Mouse (Mus musculus): ENCODE data around the gene Tnnt3.

Gene Tnnt3

DNA sequence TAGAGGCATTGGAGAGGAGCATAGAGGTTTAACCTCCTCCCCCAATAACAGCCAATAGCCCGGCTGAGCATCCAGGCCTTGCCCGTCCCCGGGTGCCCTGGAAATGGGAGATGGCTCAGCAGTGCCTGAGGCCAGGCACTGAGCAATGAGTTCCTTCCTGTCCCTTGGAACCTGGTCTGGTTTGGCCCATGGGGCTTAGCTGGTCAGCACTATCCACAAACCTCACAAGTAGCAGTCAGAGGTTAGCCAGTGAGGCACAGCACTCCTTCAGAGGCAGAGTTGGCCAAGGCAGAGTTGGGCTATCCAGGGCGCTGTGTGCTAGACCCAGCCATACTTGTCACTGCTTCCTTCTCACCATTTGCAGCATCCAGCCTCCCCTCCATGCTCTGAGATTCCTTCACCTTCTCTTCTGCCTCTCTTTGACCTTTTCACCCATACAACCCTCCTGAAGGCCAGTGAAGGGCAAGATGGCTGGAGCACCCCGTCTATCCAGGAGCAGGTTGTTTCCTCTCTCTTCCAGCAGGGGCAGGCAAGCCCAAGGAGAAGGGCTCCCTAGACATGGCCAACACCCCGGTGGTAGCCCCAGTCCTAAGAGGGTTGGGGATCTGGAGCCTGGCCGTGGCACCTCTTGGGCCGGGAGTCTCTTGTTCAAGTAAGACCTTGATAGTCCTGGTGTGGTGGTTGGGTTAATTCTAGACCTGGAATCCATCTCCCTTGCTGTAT lies 56.9 kb downstream of the Tnnt3 start:
- in situ Hi-C loops (cut with MboI; ENCODE audit: unreplicated experiment in 2 of 2), result no loop called here

DNA sequence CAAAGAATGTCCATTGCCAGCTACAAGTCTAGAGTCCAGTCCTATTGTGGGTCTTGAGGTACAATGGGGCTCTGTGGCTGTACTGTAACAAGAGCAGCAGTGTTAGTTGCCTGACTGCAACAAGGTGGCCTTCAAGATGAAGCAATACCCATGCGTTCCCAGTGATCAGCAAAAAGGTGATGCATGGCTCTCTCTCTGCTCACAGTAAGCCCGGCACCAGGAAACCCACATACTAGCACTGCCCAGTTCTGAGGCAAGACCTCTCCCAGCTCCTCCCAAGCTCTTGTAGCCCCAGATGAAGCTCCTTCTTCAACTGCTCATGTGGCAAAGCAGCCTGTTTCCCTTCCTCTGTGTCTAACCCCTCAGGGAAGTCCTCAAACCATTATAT lies 57.4 kb downstream of the Tnnt3 start:
- in situ Hi-C loops (cut with MboI; ENCODE audit: unreplicated experiment in 2 of 2), result no loop called here

DNA sequence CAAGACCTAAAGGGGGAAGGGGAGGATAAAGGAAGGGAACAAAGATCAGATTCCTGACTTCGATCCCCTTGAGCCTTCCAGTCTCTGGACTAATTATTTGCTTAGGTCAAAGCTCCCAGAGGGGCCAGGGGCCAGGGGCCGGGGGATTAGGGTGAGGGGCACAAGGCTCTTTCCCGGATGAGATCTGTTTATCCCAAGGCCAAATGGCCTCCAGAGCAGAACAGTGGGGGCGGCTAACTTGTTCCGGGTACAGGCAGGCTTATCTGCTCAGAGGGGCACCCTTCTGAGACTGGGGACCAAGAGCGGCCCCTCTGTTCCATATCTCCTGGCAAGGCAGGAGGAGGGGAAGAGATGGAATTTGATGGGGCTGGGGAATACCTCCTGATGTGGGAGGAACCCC lies 59.1 kb downstream of the Tnnt3 start:
- in situ Hi-C loops (cut with MboI; ENCODE audit: unreplicated experiment in 2 of 2), result no loop called here

DNA sequence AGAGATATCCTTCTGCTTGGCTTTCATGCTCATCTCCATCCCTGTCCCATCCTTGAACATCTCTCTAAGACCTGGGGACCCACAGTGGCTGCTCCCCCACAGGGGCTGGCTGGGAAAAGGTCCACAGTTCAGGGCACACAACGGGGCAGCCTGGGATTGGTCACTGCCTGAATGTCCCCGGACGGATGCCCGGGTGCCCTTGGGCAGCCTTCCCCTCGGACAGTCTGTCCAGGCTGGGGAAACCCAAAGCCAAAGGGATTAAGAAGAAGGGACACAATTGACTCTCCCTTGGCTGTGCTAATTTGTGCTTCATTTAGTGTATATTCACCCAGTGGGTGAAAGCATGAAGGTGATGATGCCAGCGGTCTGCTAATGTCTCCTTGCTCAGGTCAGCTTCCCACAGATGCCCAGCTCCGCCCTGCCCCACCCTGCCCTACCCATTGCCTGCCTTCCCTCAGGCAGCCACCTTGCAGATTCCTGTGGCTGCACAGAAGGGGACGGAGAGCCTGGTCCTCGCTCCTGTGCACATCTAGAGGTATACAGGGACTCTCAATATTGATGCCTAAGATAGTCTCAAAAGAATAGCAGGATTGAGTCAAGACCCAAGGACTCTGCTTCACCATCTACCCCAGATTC lies 60.0 kb downstream of the Tnnt3 start:
- in situ Hi-C loops (cut with MboI; ENCODE audit: unreplicated experiment in 2 of 2), result no loop called here

DNA sequence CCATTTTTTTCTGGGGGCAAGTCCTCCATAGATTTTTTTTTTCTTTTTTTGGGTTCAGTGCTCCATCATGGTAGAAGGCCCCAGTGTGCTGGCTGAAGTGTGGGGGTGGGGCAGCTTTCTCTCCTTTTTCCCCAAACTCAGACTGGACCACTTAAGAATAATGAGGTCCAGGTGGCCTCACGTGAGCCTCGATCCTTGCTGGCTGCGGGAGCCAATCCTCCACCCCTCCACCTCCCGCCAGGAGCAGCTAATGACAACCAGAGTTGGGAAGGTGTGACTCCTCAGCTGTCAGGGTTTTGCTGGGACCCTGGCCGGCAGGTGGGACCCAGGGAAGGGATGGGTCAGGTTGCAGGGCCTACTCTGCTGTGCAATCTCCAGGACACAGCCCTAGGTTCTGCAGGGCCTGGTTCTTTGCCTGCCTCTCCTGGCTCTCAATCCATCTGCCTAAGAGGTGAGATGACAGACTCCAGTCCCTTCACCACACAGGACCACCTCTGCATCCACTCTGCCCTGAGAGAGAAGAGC lies 61.1 kb downstream of the Tnnt3 start:
- in situ Hi-C loops (cut with MboI; ENCODE audit: unreplicated experiment in 2 of 2), result no loop called here

DNA sequence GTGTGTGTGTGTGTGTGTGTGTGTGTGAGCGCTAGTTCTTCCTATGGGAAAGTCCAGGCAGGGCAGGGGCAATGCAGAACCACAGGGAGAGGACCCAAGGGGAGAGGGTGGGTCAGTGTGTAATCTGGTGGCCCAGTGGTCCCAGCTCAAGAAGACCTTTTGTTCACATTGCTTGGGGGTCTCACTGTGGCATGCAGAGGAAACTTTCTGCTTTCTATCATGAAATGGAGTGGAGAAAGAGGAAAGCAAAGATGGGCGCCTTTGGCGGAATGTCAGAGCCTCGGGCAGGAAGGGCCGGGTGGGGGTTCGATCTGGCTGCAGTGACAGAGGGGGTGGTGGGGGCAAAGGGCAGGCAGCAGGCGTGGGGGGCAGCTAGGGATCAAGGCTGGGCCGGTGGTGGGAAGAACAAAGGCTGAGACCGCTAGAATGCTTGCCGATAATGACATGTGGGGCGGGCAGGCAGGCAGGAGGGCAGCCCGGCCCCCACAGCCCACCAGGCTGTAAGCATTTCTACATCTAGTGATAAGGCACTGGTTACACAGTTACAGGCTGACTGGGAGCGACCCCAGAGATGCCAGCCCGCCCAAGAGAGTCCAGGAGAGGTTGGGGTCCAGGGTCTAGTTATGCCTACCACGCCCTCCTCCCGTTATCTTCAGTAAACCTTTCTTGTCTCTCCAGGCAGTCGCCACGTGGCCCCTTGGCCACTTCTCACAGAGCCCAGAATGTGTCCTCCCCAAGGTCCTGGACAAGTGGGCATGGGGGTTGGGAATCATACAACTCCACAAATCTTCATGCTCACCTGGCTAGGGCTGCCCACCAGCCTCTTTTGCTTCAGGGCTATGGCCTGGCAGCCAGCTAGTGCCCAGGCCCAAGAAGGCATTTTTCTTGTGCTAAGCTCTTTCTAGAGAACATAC lies 62.6 kb downstream of the Tnnt3 start:
- in situ Hi-C loops (cut with MboI; ENCODE audit: unreplicated experiment in 2 of 2), result no loop called here

DNA sequence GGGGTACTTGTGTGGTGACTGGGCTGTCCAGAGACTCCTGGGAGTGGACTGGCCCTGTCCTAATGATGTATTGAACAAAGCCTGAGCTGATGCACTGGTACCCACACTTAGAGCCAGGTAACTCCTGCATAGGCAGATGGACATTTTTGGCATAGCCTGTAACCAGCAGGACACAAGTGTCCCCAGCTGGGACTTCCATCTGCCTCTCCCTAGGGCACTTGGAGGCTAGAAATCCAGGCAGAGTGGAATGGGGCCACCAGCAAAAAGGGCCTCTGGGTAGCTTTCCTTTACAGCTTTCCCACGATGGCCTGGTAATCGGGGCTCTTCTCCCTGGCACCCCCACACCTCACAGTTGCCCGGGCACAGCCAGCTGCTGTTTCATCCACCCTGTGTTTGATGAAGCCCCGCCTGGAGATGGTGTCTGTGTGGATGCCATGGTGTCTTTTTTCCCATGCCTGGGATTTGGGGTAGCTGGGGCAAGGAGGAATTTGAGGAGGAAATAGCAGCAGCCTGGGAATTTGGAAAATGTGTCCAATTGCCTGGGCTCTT lies 63.3 kb downstream of the Tnnt3 start:
- in situ Hi-C loops (cut with MboI; ENCODE audit: unreplicated experiment in 2 of 2), result no loop called here

- in situ Hi-C loops (cut with MboI; ENCODE audit: unreplicated experiment in 2 of 2), result no loop called here
Observed at GRCm38 (mm10) chr7:142563168-142563567, 64.5 kb downstream of the Tnnt3 start.

DNA sequence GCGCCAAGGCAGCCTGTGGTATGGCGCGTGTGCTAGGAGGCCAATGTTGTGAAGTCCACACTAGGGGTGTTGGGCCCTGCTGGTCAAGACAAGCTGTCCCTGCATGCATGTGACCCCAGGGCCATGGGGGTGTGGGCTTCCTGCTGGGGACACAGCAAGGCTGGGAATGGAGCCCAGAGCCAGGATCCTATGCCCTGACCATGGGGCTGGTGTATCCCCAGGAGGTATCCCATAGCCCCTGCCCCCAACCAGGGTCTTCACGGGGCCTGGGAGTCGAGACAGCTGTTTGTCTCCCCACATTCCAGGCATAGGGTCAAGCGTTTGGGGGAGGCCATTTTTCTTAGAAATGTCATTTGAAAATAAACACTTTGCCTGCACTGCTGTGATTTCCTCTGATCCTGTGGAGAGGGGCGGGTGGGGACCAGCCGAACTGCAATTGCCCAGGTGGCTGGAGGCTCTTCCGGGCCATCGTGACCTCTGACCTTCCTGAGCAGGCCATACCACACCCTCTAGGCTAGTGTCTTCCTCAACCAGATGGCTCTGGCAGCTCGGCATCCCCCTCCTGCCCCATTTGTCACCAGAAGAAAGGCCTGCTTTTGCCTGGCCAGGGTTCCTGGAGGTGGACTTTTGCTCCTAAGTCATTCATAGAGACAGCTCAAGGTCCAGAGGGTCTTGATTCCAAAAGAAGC lies 66.5 kb downstream of the Tnnt3 start:
- in situ Hi-C loops (cut with MboI; ENCODE audit: unreplicated experiment in 2 of 2), result no loop called here
